Mouse (Mus musculus) ovary, postnatal 14 days (tissue): ENCODE data around the gene Ccdc134.

ENCODE experiments used
- DNase-seq: peaks from one replicate; pipeline ENCODE4 v3.0.0; 2022; ENCODE audit warnings: low spot score

Gene Ccdc134

GRCm38 (mm10) chr15:82170437-82171377, 43.0 kb downstream of the Ccdc134 start:
- no peak for DNase-seq

- DNase-seq = no peak
These were observed 44.9 kb downstream of the Ccdc134 start for GRCm38 (mm10) chr15:82172648-82173047.

- no peak for DNase-seq
These were observed 47.4 kb downstream of the Ccdc134 start for GRCm38 (mm10) chr15:82175091-82175490.

- no peak for DNase-seq
These were observed 50.1 kb downstream of the Ccdc134 start for GRCm38 (mm10) chr15:82177743-82178290.

- DNase-seq = no peak
These were observed 53.4 kb downstream of the Ccdc134 start for GRCm38 (mm10) chr15:82181131-82181530.

GRCm38 (mm10) chr15:82182311-82182710, 54.6 kb downstream of the Ccdc134 start:
- no peak for DNase-seq

- no peak for DNase-seq
These were observed 55.9 kb downstream of the Ccdc134 start for GRCm38 (mm10) chr15:82183596-82183995.

GRCm38 (mm10) chr15:82184183-82184582, 56.5 kb downstream of the Ccdc134 start:
- no peak for DNase-seq

GRCm38 (mm10) chr15:82184656-82185055, 56.9 kb downstream of the Ccdc134 start:
- DNase-seq = no peak

- no peak for DNase-seq
These were observed 57.5 kb downstream of the Ccdc134 start for GRCm38 (mm10) chr15:82185062-82185783.

- no peak for DNase-seq
These were observed 58.4 kb downstream of the Ccdc134 start for GRCm38 (mm10) chr15:82186131-82186530.

GRCm38 (mm10) chr15:82186931-82187330, 59.2 kb downstream of the Ccdc134 start:
- no peak for DNase-seq

- no peak for DNase-seq
These were observed 59.7 kb downstream of the Ccdc134 start for GRCm38 (mm10) chr15:82187401-82187800.

- no peak for DNase-seq
These were observed 60.2 kb downstream of the Ccdc134 start for GRCm38 (mm10) chr15:82187924-82188323.

GRCm38 (mm10) chr15:82188481-82189240, 60.9 kb downstream of the Ccdc134 start:
- no peak for DNase-seq
